Mouse (Mus musculus) left cerebral cortex, postnatal 4 days (tissue): ENCODE measurements around the gene Cerk. TPM values are rescaled to one million over a fixed set of nuclear protein-coding genes. Genes with fewer than 3 reads are reported as not detected.
"Not testable (repeated sequence)": the region's sequence is repeated elsewhere in the genome, so short reads cannot be mapped to it uniquely, and the experiment has no call there.

Experiments
- DNase-seq: peaks from one replicate; pipeline ENCODE4 v3.0.0-alpha.2; 2022
- intact Hi-C: fragments of 180-260 bp; cut with DNase I; formaldehyde crosslinking; loops from one replicate; pipeline ENCODE4 v1.15.1; 2025
- total RNA-seq, 2 experiments: library from RNA; stranded (reverse); gene quantifications; 2 replicates each; pipeline ENCODE4 v1.2.3; 2021

Cerk gene
- 10 to 100 TPM; 29.0 to 31.4 TPM for total RNA-seq

- DNase-seq = peak; percentile 61
- intact Hi-C loops = no loop called here
These were observed at the start of gene Cerk for GRCm38 (mm10) chr15:86185689-86186569. TSS of gene Cerk (minus strand) at chr15:86186141.

GRCm38 (mm10) chr15:86234517-86235441 is 48.8 kb upstream of the Cerk start:
- intact Hi-C loops = no loop called here
- no peak for DNase-seq

- intact Hi-C loops = no loop called here
- DNase-seq = no peak
These were observed 48.1 kb upstream of the Cerk start for GRCm38 (mm10) chr15:86234001-86234400.

DNA sequence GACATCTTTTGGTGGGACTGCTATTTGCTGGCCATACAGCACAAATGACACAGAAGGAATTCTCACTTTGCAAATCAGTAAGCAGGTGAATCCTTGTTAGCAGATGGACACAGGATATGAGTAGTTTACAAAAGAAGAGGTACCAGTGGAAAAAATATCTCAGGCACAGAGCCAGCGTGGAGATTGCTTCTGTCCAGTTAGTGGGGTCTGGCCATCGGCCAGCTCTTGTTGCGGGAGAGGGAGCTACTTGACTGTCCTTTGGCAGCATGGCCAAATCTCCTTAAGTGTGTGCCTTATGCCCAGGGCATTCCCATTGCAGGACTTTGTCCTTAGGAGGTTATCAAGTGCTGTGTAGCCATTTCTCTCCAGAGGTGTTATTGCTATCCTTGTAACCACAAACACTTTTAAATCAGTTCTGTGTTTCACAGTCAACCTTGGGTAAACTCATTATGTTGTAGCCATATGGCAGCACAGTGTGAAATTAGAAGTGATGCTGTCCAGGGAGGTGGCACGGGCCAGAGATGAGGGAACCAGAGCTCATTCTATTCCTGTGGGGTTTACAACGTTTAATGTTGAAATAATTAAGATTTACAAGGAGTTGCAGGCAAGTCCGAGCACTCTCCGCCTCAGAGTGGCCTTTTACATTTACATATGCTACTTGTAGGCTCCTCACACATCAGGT is 46.0 kb upstream of the Cerk start:
- intact Hi-C loops = no loop called here
- DNase-seq = peak; percentile 94

- intact Hi-C loops = no loop called here
- DNase-seq = no peak
These were observed 45.2 kb upstream of the Cerk start for GRCm38 (mm10) chr15:86231170-86231569.

DNA sequence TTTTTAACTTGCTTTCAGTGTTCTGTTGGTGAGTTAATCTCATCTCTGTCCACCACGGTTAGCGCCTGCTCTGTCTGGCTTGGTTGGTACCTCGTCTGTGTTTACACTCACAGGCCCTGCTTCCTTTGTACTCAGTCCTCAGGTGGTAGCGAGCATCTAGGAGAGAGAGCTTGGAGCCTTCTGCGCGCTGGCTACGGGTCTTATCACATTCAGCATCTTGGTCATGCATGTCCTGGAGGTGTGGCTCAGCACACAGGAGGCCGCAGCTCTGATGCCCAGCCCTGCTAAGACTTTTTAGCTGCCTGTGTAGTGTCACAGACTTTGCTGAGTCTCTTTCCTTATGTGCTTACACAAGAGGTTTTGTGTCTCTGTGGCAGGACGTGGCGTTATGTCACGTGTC is 43.7 kb upstream of the Cerk start:
- intact Hi-C loops = no loop called here
- DNase-seq = no peak

- no peak for DNase-seq
- intact Hi-C loops = no loop called here
These were observed 43.1 kb upstream of the Cerk start for GRCm38 (mm10) chr15:86229088-86229487.

DNA sequence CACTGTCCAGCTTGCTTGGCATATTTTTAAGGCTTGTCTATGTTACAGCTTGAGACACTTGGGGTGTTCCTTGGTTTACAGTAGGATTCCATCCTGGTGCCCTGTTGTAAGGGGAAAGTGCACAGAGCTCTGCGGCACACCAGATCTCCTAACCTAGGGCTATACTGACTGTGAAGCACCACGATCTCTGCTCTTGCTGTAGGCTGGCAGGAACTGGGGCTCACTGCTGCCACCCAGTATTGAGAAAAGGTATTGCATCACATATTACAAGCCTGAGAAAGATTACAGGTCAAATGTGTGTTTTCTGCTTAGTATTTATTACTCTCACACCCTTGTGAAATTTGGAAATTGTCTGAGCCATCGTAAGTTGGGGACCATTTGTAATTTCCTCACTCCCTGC is 42.2 kb upstream of the Cerk start:
- no peak for DNase-seq
- intact Hi-C loops = no loop called here

- DNase-seq = no peak
- intact Hi-C loops = no loop called here
These were observed 41.0 kb upstream of the Cerk start for GRCm38 (mm10) chr15:86226968-86227367.

DNA sequence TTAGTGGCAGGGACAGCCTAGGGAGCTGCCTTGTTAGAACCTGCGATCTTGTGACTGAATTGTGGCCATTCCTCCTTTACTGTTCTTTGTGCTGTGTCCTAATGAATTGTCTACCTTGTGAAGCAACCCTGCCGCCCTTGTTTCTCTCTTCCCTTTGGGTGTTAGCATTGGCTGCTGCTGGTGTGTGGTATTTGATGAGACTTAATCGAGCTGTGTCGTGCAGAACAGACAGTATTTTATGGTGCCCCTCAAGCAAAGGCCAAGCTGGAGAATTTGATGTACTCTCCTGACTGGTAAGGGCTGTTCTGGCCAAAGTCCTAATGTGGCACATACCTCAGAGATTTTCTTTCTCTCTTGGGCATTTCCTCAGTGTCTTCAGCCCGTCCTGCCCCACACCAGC is 40.3 kb upstream of the Cerk start:
- no peak for DNase-seq
- intact Hi-C loops = no loop called here

DNA sequence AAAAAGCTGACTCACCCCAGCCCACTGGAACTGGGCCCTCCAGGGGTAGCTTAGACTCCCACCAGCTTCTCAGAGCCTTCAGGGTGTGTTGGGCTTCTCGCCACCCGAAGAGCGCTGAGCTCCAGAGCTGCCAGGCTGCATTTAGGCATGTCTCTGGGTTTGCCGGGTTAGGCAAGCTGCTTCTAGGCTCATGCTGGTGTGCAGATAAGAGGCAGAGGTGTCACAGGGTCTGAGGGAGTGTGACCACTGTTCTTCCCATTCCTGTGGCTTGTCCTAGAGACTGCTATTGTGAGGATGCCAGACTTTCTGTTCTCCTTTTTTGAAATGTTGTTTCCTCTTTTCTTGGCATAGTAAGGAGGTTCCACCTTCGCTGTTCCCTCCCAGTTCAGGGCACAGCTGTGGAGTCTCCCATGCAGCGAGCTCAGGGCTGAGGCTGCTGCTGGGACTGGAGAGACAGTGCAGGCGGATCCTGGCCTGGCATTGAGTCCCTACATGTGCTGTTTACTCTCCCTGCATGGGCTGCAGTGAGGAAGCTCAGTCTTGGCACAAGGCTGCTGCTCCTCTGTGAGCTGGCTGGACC is 39.1 kb upstream of the Cerk start:
- intact Hi-C loops = no loop called here
- DNase-seq = no peak

GRCm38 (mm10) chr15:86221901-86222300 is 36.0 kb upstream of the Cerk start:
- intact Hi-C loops, DNase-seq: not testable (repeated sequence)

- intact Hi-C loops = no loop called here
- DNase-seq = no peak
These were observed 35.4 kb upstream of the Cerk start for GRCm38 (mm10) chr15:86221369-86221768.

- intact Hi-C loops = no loop called here
- no peak for DNase-seq
These were observed 34.8 kb upstream of the Cerk start for GRCm38 (mm10) chr15:86220715-86221114.

- intact Hi-C loops = no loop called here
- no peak for DNase-seq
These were observed 34.3 kb upstream of the Cerk start for GRCm38 (mm10) chr15:86220229-86220630.

DNA sequence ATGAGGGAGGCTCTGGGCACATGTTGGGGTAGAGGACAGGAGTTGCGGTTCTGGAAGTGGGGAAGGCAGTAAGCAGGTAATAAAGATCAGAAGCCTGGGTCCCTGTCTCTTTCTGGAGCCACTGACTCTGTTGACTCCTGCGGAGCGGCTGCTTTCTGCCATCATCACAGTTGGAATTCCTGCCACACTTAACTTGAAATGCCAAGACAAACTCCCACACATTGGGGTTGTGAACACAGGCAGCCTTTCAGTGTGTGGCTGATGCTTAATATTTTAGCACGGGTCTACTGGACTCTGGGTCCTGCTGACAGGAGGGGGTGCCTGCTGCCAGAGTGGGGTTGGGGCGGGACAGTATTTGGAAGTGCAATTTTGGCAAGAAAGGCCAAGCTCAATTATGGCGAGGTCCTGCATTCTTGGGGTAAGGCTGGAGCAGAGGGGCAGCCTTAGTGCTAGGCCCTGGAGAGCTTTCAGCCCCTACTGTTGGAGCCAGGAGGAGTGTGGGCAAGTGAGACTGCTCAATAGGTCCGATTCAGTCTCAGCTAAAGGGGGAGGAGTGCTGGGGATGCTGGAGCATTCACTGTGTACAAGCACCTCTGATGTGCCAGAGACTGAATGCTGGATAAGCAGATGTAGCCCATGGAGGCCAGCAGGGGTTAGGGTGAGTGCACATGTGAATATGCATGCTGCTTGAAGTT is 33.7 kb upstream of the Cerk start:
- intact Hi-C loops = no loop called here
- no peak for DNase-seq

GRCm38 (mm10) chr15:86216641-86217040 is 30.7 kb upstream of the Cerk start:
- intact Hi-C loops, DNase-seq: not testable (repeated sequence)

- intact Hi-C loops = no loop called here
- no peak for DNase-seq
These were observed 28.7 kb upstream of the Cerk start for GRCm38 (mm10) chr15:86214549-86215201.

DNA sequence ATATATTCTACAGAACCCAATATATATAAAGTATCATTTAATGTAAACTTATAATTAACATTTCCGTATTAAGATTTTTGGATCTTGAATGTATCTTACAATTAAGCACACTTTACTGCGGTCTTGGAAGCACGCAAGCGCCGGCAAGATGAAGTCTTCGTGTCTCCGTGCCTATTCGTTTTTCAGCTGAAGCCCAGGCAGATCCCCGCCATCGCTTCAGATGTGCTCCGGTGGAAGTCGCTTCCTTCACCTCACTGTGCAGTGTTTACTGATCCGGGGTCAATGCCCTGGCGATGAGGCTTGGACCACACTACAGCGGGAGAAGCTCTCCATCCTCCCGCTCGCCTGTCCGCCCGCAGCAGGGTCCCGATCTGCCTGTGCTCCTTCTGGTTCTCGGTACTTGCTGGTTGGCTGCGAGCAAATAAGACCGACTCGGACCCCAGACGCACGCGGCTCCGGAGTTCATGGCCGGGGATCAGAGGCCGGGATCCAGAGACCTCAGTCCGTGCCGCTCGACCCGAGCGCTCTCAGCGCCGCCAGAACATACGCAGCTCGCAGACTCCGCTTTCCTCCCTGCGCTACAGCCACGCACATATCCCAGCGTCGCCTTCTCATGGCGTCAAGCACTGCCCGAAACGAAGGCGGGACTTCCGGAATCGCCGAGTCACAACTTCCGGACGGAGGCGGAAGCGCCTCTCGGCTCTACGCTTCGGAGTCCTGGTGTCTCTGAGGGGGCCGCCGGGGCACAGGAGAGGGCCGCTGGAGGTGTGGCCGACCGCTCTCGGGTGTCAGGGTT is 28.0 kb upstream of the Cerk start, which contains the start of gene Tbc1d22a:
Tbc1d22a (plus strand) TSS at position 707 of the 796 bp plus-strand sequence.
- intact Hi-C loops = no loop called here
- DNase-seq = peak; percentile 93
